In genomic region chr6:128802999-128803857, GRCm38 (mm10) we compare ENCODE assay signal across 8 mouse cellular contexts. TPM values are rescaled to one million over a fixed set of nuclear protein-coding genes. Genes with fewer than 3 reads are reported as not detected.
A peak's percentile ranks its signal among the peaks of the same experiment; 100 is the strongest.
DNase-seq lines count a peak whose midpoint lies in the region; ATAC-seq and TF ChIP-seq lines count a peak whose summit lies in the region.

No protein-coding gene starts in this region.

- H3K4me2 ChIP-seq in hindbrain, postnatal 0 days (ENCODE audit: low read depth, low read length), result peak overlapping the region; percentile 63

- H3K9ac ChIP-seq in hindbrain, postnatal 0 days (replicated peaks; ENCODE audit: low read length), result peak overlapping the region; percentile 35; the same call in 1 of the 2 replicates

- no peaks in the 10 kb centered on the region for H3K9me3 ChIP-seq in hindbrain, postnatal 0 days (ENCODE audit: low read length)

- peak overlapping the region; percentile 68 for H3K4me3 ChIP-seq in gastrocnemius, adult 2 months
- H3K4me3 ChIP-seq in hindbrain, postnatal 0 days (ENCODE audit: low read length), result peak overlapping the region; percentile 43
- H3K4me3 ChIP-seq in left cerebral cortex, adult 2 months, result peak overlapping the region; percentile 51

- H3K36me3 ChIP-seq in hindbrain, postnatal 0 days (ENCODE audit: insufficient read depth, low read length), result no peaks in the 10 kb centered on the region

- peak overlapping the region; percentile 56; the same call in 1 of the 2 replicates for H3K27ac ChIP-seq in gastrocnemius, adult 2 months
- peak overlapping the region; percentile 85 for H3K27ac ChIP-seq in hindbrain, postnatal 0 days
- H3K27ac ChIP-seq in left cerebral cortex, adult 2 months, result peak overlapping the region; percentile 47; the same call in 1 of the 2 replicates

- TF ChIP-seq CTCF in gastrocnemius, adult 2 months (IDR thresholded peaks at IDR 0.05), result peak; percentile 94
- peak; percentile 99 for TF ChIP-seq CTCF in hindbrain, postnatal 0 days (IDR thresholded peaks at IDR 0.05; ENCODE audit: low read depth)
- TF ChIP-seq CTCF in left cerebral cortex, adult 2 months (IDR thresholded peaks at IDR 0.05), result peak; percentile 95

- peak; percentile 75 for ATAC-seq in common myeloid progenitor, adult 5-6 weeks (replicated peaks; ENCODE audit: low read depth, poor library complexity, severe bottlenecking)
- peak; percentile 93 for ATAC-seq in hindbrain, postnatal 0 days
- peak; percentile 69 for ATAC-seq in megakaryocyte, adult 5-6 weeks (ENCODE audit: poor library complexity, severe bottlenecking)

- intact Hi-C loops in gastrocnemius, adult 2 months (cut with DNase I), result loop anchor here (1.0 to 2.0 kb wide), 2 partner anchors 36 to 39 kb away; no protein-coding TSS in a partner anchor
- intact Hi-C loops in left cerebral cortex, adult 2 months (cut with DNase I), result loop anchor here (1.0 to 5.0 kb wide), 3 partner anchors 35 to 201 kb away; no protein-coding TSS in a partner anchor

- peak; percentile 98 for DNase-seq in ZHBTc4 (ENCODE audit: low read depth, low spot score)
- peak; percentile 94 for DNase-seq in gastrocnemius, adult 2 months
- peak; percentile 97 for DNase-seq in hindbrain, postnatal 0 days (ENCODE audit: low spot score)
- peak; percentile 94 to 97 for DNase-seq in left cerebral cortex, adult 2 months (ENCODE audit: extremely low spot score in 1 of 2, low spot score in 2 of 2)
- peak; percentile 99 for DNase-seq in right cerebral cortex, adult 2 months (ENCODE audit: low spot score in 2 of 2)
- peak; percentile 97 for DNase-seq in urinary bladder, postnatal 14 days (ENCODE audit: low spot score)

- WGBS in hindbrain, postnatal 0 days, result 4% methylated on average over 26 of the region's 26 CpGs

- H3K27me3 ChIP-seq in hindbrain, postnatal 0 days (ENCODE audit: insufficient read depth, low read length), result no peaks in the 10 kb centered on the region

- H3K4me1 ChIP-seq in hindbrain, postnatal 0 days (ENCODE audit: insufficient read depth, low read length), result no peaks in the 10 kb centered on the region

RNA-seq across cellular contexts. Expression of gene Klrb1c, which starts 14.2 kb away (rescaled TPM):
- 0.44 and 0.59 TPM in 2 replicates for total RNA-seq in common myeloid progenitor, adult 5-6 weeks (2017)
- not detected for total RNA-seq in gastrocnemius, adult 2 months (2021)
- 0.10 TPM in 1 of 2 replicates, not detected in the other for total RNA-seq in hindbrain, postnatal 0 days (2014; rRNA removed)
- 0.13 and 0.14 TPM in 2 replicates for polyA plus RNA-seq in hindbrain, postnatal 0 days (2015; fragmentation: Nextera tagmentation; extraction: Ambion mirVana)
- total RNA-seq in left cerebral cortex, adult 2 months (2021), result not detected
- 4.7 and 10.0 TPM in 2 replicates for total RNA-seq in megakaryocyte, adult 5-6 weeks (2015)
- total RNA-seq in megakaryocyte, adult 5-6 weeks (2017), result 6.8 and 8.4 TPM in 2 replicates

RNA-seq across cellular contexts. Expression of gene Gm44511, which starts 22.9 kb away (rescaled TPM):
- total RNA-seq in common myeloid progenitor, adult 5-6 weeks (2017), result 1.5 and 2.0 TPM in 2 replicates
- total RNA-seq in gastrocnemius, adult 2 months (2021), result not detected
- not detected in 2 replicates for total RNA-seq in hindbrain, postnatal 0 days (2014; rRNA removed)
- not detected in 2 replicates for polyA plus RNA-seq in hindbrain, postnatal 0 days (2015; fragmentation: Nextera tagmentation; extraction: Ambion mirVana)
- not detected for total RNA-seq in left cerebral cortex, adult 2 months (2021)
- total RNA-seq in megakaryocyte, adult 5-6 weeks (2015), result 2.7 TPM in 1 of 2 replicates, not detected in the other
- total RNA-seq in megakaryocyte, adult 5-6 weeks (2017), result 3.4 TPM in 1 of 2 replicates, not detected in the other

RNA-seq across cellular contexts. Expression of gene Klrb1b, which starts 22.9 kb away (rescaled TPM):
- total RNA-seq in common myeloid progenitor, adult 5-6 weeks (2017), result not detected in 2 replicates
- not detected for total RNA-seq in gastrocnemius, adult 2 months (2021)
- total RNA-seq in hindbrain, postnatal 0 days (2014; rRNA removed), result not detected in 2 replicates
- not detected in 2 replicates for polyA plus RNA-seq in hindbrain, postnatal 0 days (2015; fragmentation: Nextera tagmentation; extraction: Ambion mirVana)
- not detected for total RNA-seq in left cerebral cortex, adult 2 months (2021)
- total RNA-seq in megakaryocyte, adult 5-6 weeks (2015), result 4.5 and 11.2 TPM in 2 replicates
- total RNA-seq in megakaryocyte, adult 5-6 weeks (2017), result 2.6 and 3.6 TPM in 2 replicates

Comparison
In these comparisons a context has a peak if more than half of its experiments do, and no peak if none do; other contexts are left out.
1. Peak in every context shown above with its lines: DNase-seq, ATAC-seq, H3K4me3 ChIP-seq and H3K27ac ChIP-seq.